Mouse (Mus musculus): ENCODE results near the gene Slirp.

- TF ChIP-seq CTCF (conservative IDR thresholded peaks at IDR 0.05; ENCODE audit: low read length) (no peak), NANOG (IDR thresholded peaks at IDR 0.05; ENCODE audit: borderline replicate concordance, low read length) (no peak), POU5F1 (IDR thresholded peaks at IDR 0.05; ENCODE audit: borderline replicate concordance, low read length) (no peak)
These were observed 1.2 kb upstream of the Slirp start for GRCm38 (mm10) chr12:87442177-87443114.

Data from E14TG2a.4 (cell line).